Mouse (Mus musculus): ENCODE results near the gene Crabp2. TPM values are rescaled to one million over a fixed set of nuclear protein-coding genes. Genes with fewer than 3 reads are reported as not detected.
A peak's percentile ranks its signal among the peaks of the same experiment; 100 is the strongest.

Gene Crabp2
- total and polyA plus RNA-seq, 2 experiments from 2014 or later = 0.37 to 0.53 TPM

DNA sequence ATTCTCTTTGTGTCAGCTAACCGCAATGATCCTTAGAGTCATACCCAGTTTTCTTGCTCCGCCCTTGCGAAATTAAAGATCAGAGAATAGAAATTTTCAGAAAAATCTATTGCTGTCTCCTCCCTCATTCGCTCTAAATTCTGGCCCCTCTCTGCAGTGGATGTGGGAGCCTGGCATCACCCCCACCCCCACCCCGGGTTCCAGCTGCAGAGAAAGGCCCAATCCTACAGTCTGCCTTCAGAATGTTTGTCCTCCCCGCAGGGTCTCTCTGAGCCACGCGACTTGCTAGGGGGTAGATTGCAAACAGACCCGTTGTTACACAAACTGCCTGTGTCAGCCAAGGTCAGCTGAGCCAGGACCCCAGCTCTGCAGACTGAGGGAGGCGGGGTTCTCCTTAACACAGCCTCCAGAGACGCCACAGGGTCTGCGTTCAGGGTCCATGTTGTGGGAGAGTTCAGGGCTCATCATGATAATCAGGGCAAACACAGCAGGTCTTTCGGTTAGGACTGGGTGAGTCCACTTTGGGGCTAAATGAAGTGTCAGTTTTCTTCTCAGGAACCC is 1.6 kb downstream of the Crabp2 start:
- Histone ChIP-seq H3K9ac (replicated peaks; ENCODE audit: low read depth, low read length) (no peak overlapping the region), H3K4me1 (ENCODE audit: control insufficient read depth, insufficient read depth) (peaks cover 10% of the 10 kb centered on the region), H3K4me3 (ENCODE audit: low read depth, low read length) (no peak overlapping the region), H3K9me3 (replicated peaks; ENCODE audit: control insufficient read depth, low read length) (no peaks in the 10 kb centered on the region), H3K27me3 (ENCODE audit: control insufficient read depth, insufficient read depth, low read length) (peaks cover 73% of the 10 kb centered on the region), H3K36me3 (replicated peaks; ENCODE audit: control insufficient read depth, insufficient read depth, low read length) (no peaks in the 10 kb centered on the region), H3K4me2 (ENCODE audit: low read depth, low read length) (no peak overlapping the region), H3K27ac (ENCODE audit: low read depth) (no peak overlapping the region)
- ATAC-seq (ENCODE audit: insufficient read depth, low read depth) (no peak), DNase-seq (ENCODE audit: low spot score) (no peak)
- TF ChIP-seq CTCF (IDR thresholded peaks at IDR 0.05; ENCODE audit: low read depth) (no peak), EP300 (IDR thresholded peaks at IDR 0.05; ENCODE audit: low read depth) (no peak)
- WGBS = 28% methylated on average over 13 of the region's 13 CpGs

DNA sequence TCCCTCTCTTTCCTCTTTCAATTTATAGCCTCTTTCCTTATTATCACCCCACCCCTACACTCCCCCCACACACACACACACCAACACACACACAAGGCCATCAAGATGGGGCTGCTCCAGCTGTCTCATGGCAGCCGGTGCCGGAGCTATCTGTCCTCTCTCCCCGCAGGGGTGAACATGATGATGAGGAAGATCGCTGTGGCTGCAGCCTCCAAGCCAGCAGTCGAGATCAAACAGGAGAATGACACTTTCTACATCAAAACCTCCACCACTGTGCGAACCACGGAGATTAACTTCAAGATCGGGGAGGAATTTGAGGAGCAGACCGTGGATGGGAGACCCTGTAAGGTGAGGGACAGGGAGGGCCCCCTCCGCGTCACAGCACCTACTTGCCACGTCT is 3.5 kb downstream of the Crabp2 start:
- no peak overlapping the region for H3K27ac ChIP-seq (ENCODE audit: low read depth)
- no peaks in the 10 kb centered on the region for H3K36me3 ChIP-seq (replicated peaks; ENCODE audit: control insufficient read depth, insufficient read depth, low read length)
- ATAC-seq (ENCODE audit: insufficient read depth, low read depth) = no peak
- DNase-seq (ENCODE audit: low spot score) = no peak
- H3K4me2 ChIP-seq (ENCODE audit: low read depth, low read length) = peak overlapping the region; percentile 55
- H3K27me3 ChIP-seq (ENCODE audit: control insufficient read depth, insufficient read depth, low read length) = peaks cover 65% of the 10 kb centered on the region
- WGBS = 13% methylated on average over 12 of the region's 12 CpGs
- peak overlapping the region; percentile 32; the same call in 1 of the 2 replicates for H3K9ac ChIP-seq (replicated peaks; ENCODE audit: low read depth, low read length)
- peaks cover 10% of the 10 kb centered on the region for H3K4me1 ChIP-seq (ENCODE audit: control insufficient read depth, insufficient read depth)
- no peaks in the 10 kb centered on the region for H3K9me3 ChIP-seq (replicated peaks; ENCODE audit: control insufficient read depth, low read length)
- TF ChIP-seq CTCF (IDR thresholded peaks at IDR 0.05; ENCODE audit: low read depth) (no peak), EP300 (IDR thresholded peaks at IDR 0.05; ENCODE audit: low read depth) (no peak)
- peak overlapping the region; percentile 35 for H3K4me3 ChIP-seq (ENCODE audit: low read depth, low read length)

DNA sequence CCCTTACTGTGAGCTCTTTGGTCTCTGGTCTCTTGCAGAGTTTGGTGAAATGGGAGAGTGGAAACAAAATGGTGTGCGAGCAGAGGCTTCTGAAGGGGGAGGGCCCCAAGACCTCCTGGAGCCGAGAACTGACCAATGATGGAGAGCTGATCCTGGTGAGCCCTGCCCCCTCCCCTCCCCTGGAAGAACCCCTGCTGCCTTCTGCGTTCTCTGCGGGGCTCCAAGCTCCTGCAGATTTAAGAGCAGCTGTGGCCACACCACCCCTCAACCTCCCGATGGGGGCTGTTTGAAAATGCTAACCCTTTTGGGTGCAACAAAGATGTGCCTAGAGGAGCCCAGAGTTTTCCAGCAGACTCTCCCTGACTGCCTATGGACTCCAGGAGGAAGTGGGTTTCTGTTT is 4.0 kb downstream of the Crabp2 start:
- Histone ChIP-seq H3K36me3 (replicated peaks; ENCODE audit: control insufficient read depth, insufficient read depth, low read length) (no peaks in the 10 kb centered on the region), H3K27me3 (ENCODE audit: control insufficient read depth, insufficient read depth, low read length) (peaks cover 60% of the 10 kb centered on the region), H3K9me3 (replicated peaks; ENCODE audit: control insufficient read depth, low read length) (no peaks in the 10 kb centered on the region), H3K4me2 (ENCODE audit: low read depth, low read length) (peak overlapping the region; percentile 55), H3K4me3 (ENCODE audit: low read depth, low read length) (peak overlapping the region; percentile 35), H3K9ac (replicated peaks; ENCODE audit: low read depth, low read length) (0 out of 2 replicates have a peak overlapping the region, but pooled peaks have one; percentile 32), H3K27ac (ENCODE audit: low read depth) (no peak overlapping the region), H3K4me1 (ENCODE audit: control insufficient read depth, insufficient read depth) (peaks cover 9% of the 10 kb centered on the region)
- WGBS = 4% methylated on average over 5 of the region's 5 CpGs
- ATAC-seq (ENCODE audit: insufficient read depth, low read depth) (peak; percentile 58), DNase-seq (ENCODE audit: low spot score) (peak; percentile 50)
- no peak for TF ChIP-seq EP300 (IDR thresholded peaks at IDR 0.05; ENCODE audit: low read depth)
- TF ChIP-seq CTCF (IDR thresholded peaks at IDR 0.05; ENCODE audit: low read depth) = no peak

DNA sequence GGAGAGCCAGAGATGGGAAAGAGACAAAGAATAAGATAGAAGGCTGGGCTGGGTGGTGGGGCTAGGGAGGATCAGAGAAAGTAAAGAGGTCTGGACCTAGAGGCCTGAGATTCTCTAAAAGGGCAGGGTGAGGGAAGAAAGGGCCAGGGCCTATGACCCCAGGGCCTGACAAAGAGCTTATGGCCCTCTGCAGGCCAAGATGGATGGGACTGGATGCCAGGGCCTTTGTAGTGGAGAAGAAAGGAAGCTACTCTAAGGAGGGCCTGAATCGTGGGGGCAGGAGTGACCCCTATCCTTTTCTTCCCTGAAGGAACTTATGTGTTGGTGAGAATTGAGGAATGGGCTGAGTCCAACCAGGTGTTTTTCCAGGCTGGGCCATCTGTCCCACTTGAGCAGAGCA is 9.6 kb downstream of the Crabp2 start:
- no peak overlapping the region for H3K4me2 ChIP-seq (ENCODE audit: low read depth, low read length)
- 35% methylated on average over 1 of the region's 1 CpGs for WGBS
- no peak overlapping the region for H3K27ac ChIP-seq (ENCODE audit: low read depth)
- 0 out of 2 replicates have a peak, but pooled peaks cover 7% of the 10 kb centered on the region for H3K27me3 ChIP-seq (ENCODE audit: control insufficient read depth, insufficient read depth, low read length)
- no peaks in the 10 kb centered on the region for H3K4me1 ChIP-seq (ENCODE audit: control insufficient read depth, insufficient read depth)
- H3K9ac ChIP-seq (replicated peaks; ENCODE audit: low read depth, low read length) = no peak overlapping the region
- no peak for TF ChIP-seq CTCF (IDR thresholded peaks at IDR 0.05; ENCODE audit: low read depth)
- no peak for TF ChIP-seq EP300 (IDR thresholded peaks at IDR 0.05; ENCODE audit: low read depth)
- DNase-seq (ENCODE audit: low spot score) (no peak), ATAC-seq (ENCODE audit: insufficient read depth, low read depth) (no peak)
- H3K4me3 ChIP-seq (ENCODE audit: low read depth, low read length) = no peak overlapping the region
- no peaks in the 10 kb centered on the region for H3K9me3 ChIP-seq (replicated peaks; ENCODE audit: control insufficient read depth, low read length)
- H3K36me3 ChIP-seq (replicated peaks; ENCODE audit: control insufficient read depth, insufficient read depth, low read length) = no peaks in the 10 kb centered on the region

DNA sequence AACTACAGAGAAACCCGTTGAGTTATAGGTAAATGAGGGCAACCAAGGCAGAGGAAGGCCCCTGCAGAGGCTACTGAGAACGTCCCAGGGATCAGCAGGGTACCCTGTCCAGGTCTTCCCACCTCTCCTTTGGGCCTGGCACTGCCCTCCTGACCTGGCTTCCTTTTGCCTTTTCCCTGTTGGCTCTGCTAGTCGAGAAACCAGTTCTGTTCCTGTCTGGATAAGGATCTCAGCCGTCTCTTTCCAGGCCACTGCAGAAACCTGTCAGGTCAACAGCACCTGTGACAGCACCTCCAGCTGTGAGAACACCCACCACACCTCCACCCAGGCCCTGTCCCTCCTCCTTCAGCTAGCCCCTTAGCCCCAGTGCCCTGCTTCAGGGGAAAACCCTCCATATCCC is 10.0 kb downstream of the Crabp2 start:
- WGBS = 43% methylated on average over 4 of the region's 4 CpGs
- Histone ChIP-seq H3K9ac (replicated peaks; ENCODE audit: low read depth, low read length) (no peak overlapping the region), H3K4me3 (ENCODE audit: low read depth, low read length) (no peak overlapping the region), H3K9me3 (replicated peaks; ENCODE audit: control insufficient read depth, low read length) (no peaks in the 10 kb centered on the region), H3K4me1 (ENCODE audit: control insufficient read depth, insufficient read depth) (no peaks in the 10 kb centered on the region), H3K36me3 (replicated peaks; ENCODE audit: control insufficient read depth, insufficient read depth, low read length) (no peaks in the 10 kb centered on the region), H3K27ac (ENCODE audit: low read depth) (no peak overlapping the region), H3K4me2 (ENCODE audit: low read depth, low read length) (no peak overlapping the region), H3K27me3 (ENCODE audit: control insufficient read depth, insufficient read depth, low read length) (0 out of 2 replicates have a peak, but pooled peaks cover 3% of the 10 kb centered on the region)
- ATAC-seq (ENCODE audit: insufficient read depth, low read depth) (no peak), DNase-seq (ENCODE audit: low spot score) (no peak)
- TF ChIP-seq CTCF (IDR thresholded peaks at IDR 0.05; ENCODE audit: low read depth) (no peak), EP300 (IDR thresholded peaks at IDR 0.05; ENCODE audit: low read depth) (no peak)

DNA sequence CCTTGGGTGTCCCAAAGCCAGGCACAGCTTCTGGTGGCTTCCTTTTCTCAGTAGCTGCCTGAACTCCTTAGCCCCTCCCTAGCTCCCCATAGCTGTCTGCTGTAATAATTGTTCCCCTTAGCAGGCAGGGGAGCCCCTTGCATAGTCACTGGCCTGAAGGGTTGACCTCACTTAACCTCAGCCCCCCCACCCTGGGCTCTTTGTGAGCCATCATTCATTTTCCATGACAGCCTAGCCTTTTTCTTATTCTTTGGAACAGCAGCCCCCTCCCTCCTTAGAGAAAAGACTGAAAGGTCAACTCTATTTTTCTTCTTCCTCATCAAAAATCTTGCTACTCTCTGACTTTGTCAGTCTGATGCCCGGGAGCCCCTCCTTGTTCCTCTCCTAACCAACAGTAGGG is 10.5 kb downstream of the Crabp2 start:
- Histone ChIP-seq H3K27ac (ENCODE audit: low read depth) (no peak overlapping the region), H3K9ac (replicated peaks; ENCODE audit: low read depth, low read length) (no peak overlapping the region), H3K4me2 (ENCODE audit: low read depth, low read length) (no peak overlapping the region), H3K36me3 (replicated peaks; ENCODE audit: control insufficient read depth, insufficient read depth, low read length) (no peaks in the 10 kb centered on the region), H3K27me3 (ENCODE audit: control insufficient read depth, insufficient read depth, low read length) (0 out of 2 replicates have a peak, but pooled peaks cover 3% of the 10 kb centered on the region), H3K9me3 (replicated peaks; ENCODE audit: control insufficient read depth, low read length) (no peaks in the 10 kb centered on the region), H3K4me3 (ENCODE audit: low read depth, low read length) (no peak overlapping the region), H3K4me1 (ENCODE audit: control insufficient read depth, insufficient read depth) (no peaks in the 10 kb centered on the region)
- DNase-seq (ENCODE audit: low spot score) (no peak), ATAC-seq (ENCODE audit: insufficient read depth, low read depth) (no peak)
- 77% methylated on average over 1 of the region's 1 CpGs for WGBS
- TF ChIP-seq EP300 (IDR thresholded peaks at IDR 0.05; ENCODE audit: low read depth) = no peak
- no peak for TF ChIP-seq CTCF (IDR thresholded peaks at IDR 0.05; ENCODE audit: low read depth)

Measured in heart, postnatal 0 days (tissue).